ENCODE assay signal across 27 mouse cellular contexts in the genomic region with DNA sequence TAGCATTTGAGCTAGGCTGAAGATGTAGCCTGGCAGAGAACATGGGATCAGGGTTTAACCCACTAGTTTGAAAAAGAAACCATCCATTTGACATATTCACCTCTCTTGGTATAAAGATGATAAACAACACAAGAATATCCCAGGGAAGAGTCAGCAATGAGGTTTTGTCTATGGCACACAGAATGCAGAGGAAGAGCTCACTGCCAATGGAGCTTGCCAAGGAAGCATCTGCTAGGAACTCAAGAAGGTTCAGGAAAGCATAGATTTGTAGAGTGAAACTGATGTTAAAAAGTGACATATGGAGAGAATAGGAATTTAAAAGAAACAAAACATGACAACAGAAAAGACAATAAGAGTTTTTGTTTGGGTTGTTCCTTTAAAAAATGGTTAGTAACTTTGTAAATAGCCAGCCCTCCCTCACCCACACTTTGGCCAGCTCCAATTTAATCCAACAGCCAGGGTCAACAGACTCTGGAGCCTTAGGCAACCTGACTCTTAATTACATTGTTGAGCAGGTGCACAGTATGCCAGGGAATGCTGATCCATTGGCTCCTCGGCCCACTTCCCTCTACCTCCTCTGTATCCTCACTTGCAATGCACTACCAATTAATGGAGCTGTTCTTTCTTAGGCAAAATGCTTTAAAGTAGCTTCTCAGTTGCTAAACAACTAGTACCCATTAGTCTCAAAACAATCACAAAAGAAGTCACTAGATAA.
DNase-seq lines count a peak whose midpoint lies in the region; ATAC-seq and TF ChIP-seq lines count a peak whose summit lies in the region.
"Had no signal": no experiment of that assay in that cellular context is flagged by ENCODE, and none has a peak within 500 bp of the region (broad histone marks: within the 10 kb centered on the region; RNA-seq: fewer than 3 reads in every experiment).

No protein-coding gene starts in this region.

- H3K9me3 ChIP-seq in hindbrain, postnatal 0 days (ENCODE audit: low read length): no peaks in the 10 kb centered on the region
- no peaks in the 10 kb centered on the region for H3K9me3 ChIP-seq in hindbrain, embryonic 13.5 days
- H3K9me3 ChIP-seq: embryonic facial prominence, embryonic 10.5 days; embryonic facial prominence, embryonic 15.5 days; forebrain, embryonic 12.5 days; heart, embryonic 12.5 days; hindbrain, embryonic 15.5 days; kidney, embryonic 15.5 days; liver, embryonic 12.5 days; midbrain, embryonic 12.5 days had no signal

- no peak overlapping the region for H3K9ac ChIP-seq in hindbrain, postnatal 0 days (replicated peaks; ENCODE audit: low read length)
- H3K9ac ChIP-seq in hindbrain, embryonic 13.5 days: no peak overlapping the region
- H3K9ac ChIP-seq: embryonic facial prominence, embryonic 15.5 days; forebrain, embryonic 12.5 days; heart, embryonic 12.5 days; hindbrain, embryonic 15.5 days; kidney, embryonic 15.5 days; liver, embryonic 12.5 days; liver, postnatal 0 days; midbrain, embryonic 12.5 days had no signal

- no peak overlapping the region for H3K4me3 ChIP-seq in hindbrain, postnatal 0 days (ENCODE audit: low read length)
- H3K4me3 ChIP-seq in hindbrain, embryonic 13.5 days: no peak overlapping the region
- H3K4me3 ChIP-seq: embryonic facial prominence, embryonic 10.5 days; embryonic facial prominence, embryonic 15.5 days; forebrain, embryonic 12.5 days; heart, embryonic 12.5 days; hindbrain, embryonic 15.5 days; kidney, embryonic 15.5 days; left cerebral cortex, adult 2 months; liver, embryonic 12.5 days; megakaryocyte, embryonic 14.5 days; midbrain, embryonic 12.5 days had no signal

- 53% methylated on average over 1 of the region's 1 CpGs for WGBS in hindbrain, postnatal 0 days
- 83% methylated on average over 1 of the region's 1 CpGs for WGBS in hindbrain, embryonic 13.5 days

- no peak for TF ChIP-seq CTCF in hindbrain, postnatal 0 days (IDR thresholded peaks at IDR 0.05; ENCODE audit: low read depth)

- H3K4me1 ChIP-seq in hindbrain, postnatal 0 days (ENCODE audit: insufficient read depth, low read length): 0 out of 2 replicates have a peak, but pooled peaks cover 3% of the 10 kb centered on the region
- no peaks in the 10 kb centered on the region for H3K4me1 ChIP-seq in hindbrain, embryonic 13.5 days (replicated peaks)
- H3K4me1 ChIP-seq: embryonic facial prominence, embryonic 10.5 days; embryonic facial prominence, embryonic 15.5 days; forebrain, embryonic 12.5 days; heart, embryonic 12.5 days; hindbrain, embryonic 15.5 days; kidney, embryonic 15.5 days; liver, embryonic 12.5 days; megakaryocyte, embryonic 14.5 days; midbrain, embryonic 12.5 days had no signal

- ATAC-seq in hindbrain, postnatal 0 days: no peak
- no peak for ATAC-seq in hindbrain, embryonic 13.5 days (ENCODE audit: low FRiP score)
- ATAC-seq: CD4-positive, CD25-positive, alpha-beta regulatory T cell, adult 4 months; liver, embryonic 12.5 days; liver, postnatal 0 days had no signal

- peak; percentile 9 for DNase-seq in hindbrain, postnatal 0 days (ENCODE audit: low spot score)
- DNase-seq in cerebellum, adult 11-12 months: peak; percentile 48
- DNase-seq in cerebellum, adult 9-11 months: peak; percentile 60
- no peak for DNase-seq in yolk sac, embryonic 10.5 days (ENCODE audit: low spot score)
- no peak for DNase-seq in frontal cortex, postnatal 14 days (ENCODE audit: low spot score in 2 of 2)
- no peak for DNase-seq in spleen, postnatal 4 days (ENCODE audit: low spot score in 2 of 2)
- DNase-seq: adrenal gland, postnatal 14 days; gastrocnemius, postnatal 36 days; kidney, adult 18-20 months; kidney, postnatal 25 days; left cerebral cortex, postnatal 4 days; liver, postnatal 0 days; lung, postnatal 36 days; right cerebral cortex, postnatal 14 days; thymus, postnatal 25 days had no signal

- H3K27me3 ChIP-seq in hindbrain, postnatal 0 days (ENCODE audit: insufficient read depth, low read length): no peaks in the 10 kb centered on the region
- no peaks in the 10 kb centered on the region for H3K27me3 ChIP-seq in hindbrain, embryonic 13.5 days
- H3K27me3 ChIP-seq: embryonic facial prominence, embryonic 15.5 days; forebrain, embryonic 12.5 days; heart, embryonic 12.5 days; hindbrain, embryonic 15.5 days; kidney, embryonic 15.5 days; liver, embryonic 12.5 days; megakaryocyte, embryonic 14.5 days; midbrain, embryonic 12.5 days had no signal

- H3K36me3 ChIP-seq in hindbrain, postnatal 0 days (ENCODE audit: insufficient read depth, low read length): no peaks in the 10 kb centered on the region
- H3K36me3 ChIP-seq in hindbrain, embryonic 13.5 days: no peaks in the 10 kb centered on the region
- H3K36me3 ChIP-seq: embryonic facial prominence, embryonic 10.5 days; embryonic facial prominence, embryonic 15.5 days; forebrain, embryonic 12.5 days; heart, embryonic 12.5 days; hindbrain, embryonic 15.5 days; kidney, embryonic 15.5 days; liver, embryonic 12.5 days; midbrain, embryonic 12.5 days had no signal

- no peak overlapping the region for H3K4me2 ChIP-seq in hindbrain, postnatal 0 days (ENCODE audit: low read depth, low read length)
- no peak overlapping the region for H3K4me2 ChIP-seq in hindbrain, embryonic 13.5 days
- H3K4me2 ChIP-seq: embryonic facial prominence, embryonic 15.5 days; forebrain, embryonic 12.5 days; heart, embryonic 12.5 days; hindbrain, embryonic 15.5 days; kidney, embryonic 15.5 days; liver, embryonic 12.5 days; midbrain, embryonic 12.5 days had no signal

- no peak overlapping the region for H3K27ac ChIP-seq in hindbrain, postnatal 0 days
- no peak overlapping the region for H3K27ac ChIP-seq in hindbrain, embryonic 13.5 days
- H3K27ac ChIP-seq: embryonic facial prominence, embryonic 10.5 days; embryonic facial prominence, embryonic 15.5 days; forebrain, embryonic 12.5 days; hindbrain, embryonic 15.5 days; kidney, embryonic 15.5 days; left cerebral cortex, adult 2 months; liver, embryonic 12.5 days; midbrain, embryonic 12.5 days had no signal

Comparison
In these comparisons a context has a peak if more than half of its experiments do, and no peak if none do; other contexts are left out.
1. DNase-seq: peak in hindbrain, postnatal 0 days (single experiment), cerebellum, adult 11-12 months (single experiment) and cerebellum, adult 9-11 months (single experiment); none in yolk sac, embryonic 10.5 days (single experiment), frontal cortex, postnatal 14 days (0 of 2) and spleen, postnatal 4 days (0 of 2).